ENCODE assay signal across 8 mouse cellular contexts in genomic region chr11:120030145-120030901, GRCm38 (mm10). TPM values are rescaled to one million over a fixed set of nuclear protein-coding genes. Genes with fewer than 3 reads are reported as not detected.
DNase-seq lines count a peak whose midpoint lies in the region; ATAC-seq and TF ChIP-seq lines count a peak whose summit lies in the region.

No protein-coding gene starts in this region.

- H3K36me3 ChIP-seq in forebrain, embryonic 10.5 days (replicated peaks): no peaks in the 10 kb centered on the region
- H3K36me3 ChIP-seq in forebrain, embryonic 15.5 days: no peaks in the 10 kb centered on the region
- H3K36me3 ChIP-seq in embryonic facial prominence, embryonic 11.5 days (replicated peaks; ENCODE audit: control insufficient read depth, insufficient read depth, low read depth, low read length): no peaks in the 10 kb centered on the region
- H3K36me3 ChIP-seq in hindbrain, postnatal 0 days (ENCODE audit: insufficient read depth, low read length): no peaks in the 10 kb centered on the region

- no peak overlapping the region for H3K4me2 ChIP-seq in forebrain, embryonic 15.5 days (replicated peaks)
- H3K4me2 ChIP-seq in embryonic facial prominence, embryonic 11.5 days (ENCODE audit: low read depth, low read length): no peak overlapping the region
- H3K4me2 ChIP-seq in hindbrain, postnatal 0 days (ENCODE audit: low read depth, low read length): no peak overlapping the region

- H3K27me3 ChIP-seq in forebrain, embryonic 10.5 days (ENCODE audit: poor library complexity, severe bottlenecking): no peaks in the 10 kb centered on the region
- no peaks in the 10 kb centered on the region for H3K27me3 ChIP-seq in forebrain, embryonic 15.5 days
- H3K27me3 ChIP-seq in embryonic facial prominence, embryonic 11.5 days (ENCODE audit: control insufficient read depth, insufficient read depth, low read length): no peaks in the 10 kb centered on the region
- H3K27me3 ChIP-seq in hindbrain, postnatal 0 days (ENCODE audit: insufficient read depth, low read length): no peaks in the 10 kb centered on the region

- H3K27ac ChIP-seq in forebrain, embryonic 10.5 days: peak overlapping the region; percentile 31; the same call in 1 of the 2 replicates
- no peak overlapping the region for H3K27ac ChIP-seq in forebrain, embryonic 15.5 days (replicated peaks)
- no peak overlapping the region for H3K27ac ChIP-seq in embryonic facial prominence, embryonic 11.5 days (replicated peaks; ENCODE audit: low read depth, low read length)
- no peak overlapping the region for H3K27ac ChIP-seq in hindbrain, postnatal 0 days
- no peak overlapping the region for H3K27ac ChIP-seq in olfactory bulb, adult 2 months (ENCODE audit: insufficient read depth, low read depth, low read length)

- ATAC-seq in forebrain, embryonic 15.5 days (replicated peaks): no peak; the same call in 1 of the 2 replicates
- ATAC-seq in embryonic facial prominence, embryonic 11.5 days (replicated peaks; ENCODE audit: insufficient number of reproducible peaks, low FRiP score, low TSS enrichment, low read depth): peak; percentile 45
- ATAC-seq in hindbrain, postnatal 0 days: peak; percentile 71

- peaks cover 60% of the 10 kb centered on the region for H3K4me1 ChIP-seq in forebrain, embryonic 10.5 days
- H3K4me1 ChIP-seq in forebrain, embryonic 15.5 days: peaks cover 6% of the 10 kb centered on the region; the same call in 1 of the 2 replicates
- no peaks in the 10 kb centered on the region for H3K4me1 ChIP-seq in embryonic facial prominence, embryonic 11.5 days (ENCODE audit: control insufficient read depth, insufficient read depth, low read length)
- peaks cover 7% of the 10 kb centered on the region for H3K4me1 ChIP-seq in hindbrain, postnatal 0 days (ENCODE audit: insufficient read depth, low read length)
- H3K4me1 ChIP-seq in lung, adult 2 months (ENCODE audit: control insufficient read depth, insufficient read depth, low read length): 0 out of 2 replicates have a peak, but pooled peaks cover 2% of the 10 kb centered on the region
- peaks cover 44% of the 10 kb centered on the region for H3K4me1 ChIP-seq in olfactory bulb, adult 2 months (ENCODE audit: control insufficient read depth, insufficient read depth, low read length)

- no peak overlapping the region for H3K4me3 ChIP-seq in forebrain, embryonic 10.5 days
- no peak overlapping the region for H3K4me3 ChIP-seq in forebrain, embryonic 15.5 days
- H3K4me3 ChIP-seq in embryonic facial prominence, embryonic 11.5 days (ENCODE audit: low read depth, low read length): no peak overlapping the region
- no peak overlapping the region for H3K4me3 ChIP-seq in hindbrain, postnatal 0 days (ENCODE audit: low read length)
- H3K4me3 ChIP-seq in lung, adult 2 months (replicated peaks; ENCODE audit: extremely low read depth, low read depth, low read length): no peak overlapping the region
- H3K4me3 ChIP-seq in olfactory bulb, adult 2 months (ENCODE audit: insufficient read depth, low read depth, low read length): no peak overlapping the region

- TF ChIP-seq CTCF in hindbrain, postnatal 0 days (IDR thresholded peaks at IDR 0.05; ENCODE audit: low read depth): peak; percentile 88
- TF ChIP-seq CTCF in lung, adult 2 months (IDR thresholded peaks at IDR 0.05; ENCODE audit: insufficient read depth, low read length): peak; percentile 80
- TF ChIP-seq CTCF in olfactory bulb, adult 2 months (IDR thresholded peaks at IDR 0.05; ENCODE audit: insufficient read depth, low read depth, low read length): peak; percentile 41; the same call in 1 of the 2 replicates

- no peak for TF ChIP-seq POLR2A in lung, adult 2 months (IDR thresholded peaks at IDR 0.05; ENCODE audit: borderline replicate concordance, extremely low read depth, low read depth, low read length)
- no peak for TF ChIP-seq POLR2A in olfactory bulb, adult 2 months (IDR thresholded peaks at IDR 0.05; ENCODE audit: insufficient read depth, low read depth, low read length)

- no peaks in the 10 kb centered on the region for H3K9me3 ChIP-seq in forebrain, embryonic 10.5 days
- no peaks in the 10 kb centered on the region for H3K9me3 ChIP-seq in forebrain, embryonic 15.5 days
- no peaks in the 10 kb centered on the region for H3K9me3 ChIP-seq in embryonic facial prominence, embryonic 11.5 days (replicated peaks; ENCODE audit: control insufficient read depth, low read length)
- no peaks in the 10 kb centered on the region for H3K9me3 ChIP-seq in hindbrain, postnatal 0 days (ENCODE audit: low read length)

- 43% methylated on average over 10 of the region's 10 CpGs for WGBS in forebrain, embryonic 10.5 days
- 37% methylated on average over 10 of the region's 10 CpGs for WGBS in forebrain, embryonic 15.5 days
- 34% methylated on average over 10 of the region's 10 CpGs for WGBS in embryonic facial prominence, embryonic 11.5 days
- WGBS in hindbrain, postnatal 0 days: 24% methylated on average over 10 of the region's 10 CpGs
- WGBS in lung, adult 2 months: 34% methylated on average over 10 of the region's 10 CpGs
- WGBS in olfactory bulb, adult 2 months: 30% methylated on average over 10 of the region's 10 CpGs

- DNase-seq in forebrain, embryonic 10.5 days (ENCODE audit: extremely low spot score, low spot score): peak; percentile 70
- peak; percentile 58 for DNase-seq in ZHBTc4 (ENCODE audit: low read depth, low spot score)
- DNase-seq in embryonic facial prominence, embryonic 11.5 days (ENCODE audit: low spot score): peak; percentile 72
- peak; percentile 86 for DNase-seq in hindbrain, postnatal 0 days (ENCODE audit: low spot score)
- DNase-seq in lung, adult 2 months: no peak
- no peak for DNase-seq in urinary bladder, postnatal 4 days (ENCODE audit: low spot score in 2 of 2)

- no peak overlapping the region for H3K9ac ChIP-seq in forebrain, embryonic 15.5 days (replicated peaks)
- H3K9ac ChIP-seq in embryonic facial prominence, embryonic 11.5 days (replicated peaks; ENCODE audit: low read length): no peak overlapping the region
- no peak overlapping the region for H3K9ac ChIP-seq in hindbrain, postnatal 0 days (replicated peaks; ENCODE audit: low read length)

RNA-seq across cellular contexts. Expression of gene Aatk, which starts 16.6 kb away (rescaled TPM):
- 1.5 and 1.8 TPM in 2 replicates for polyA plus RNA-seq in forebrain, embryonic 10.5 days (2016; fragmentation: Nextera tagmentation; extraction: Ambion mirVana)
- polyA plus RNA-seq in forebrain, embryonic 15.5 days (2015; fragmentation: Nextera tagmentation; extraction: Ambion mirVana): 21.9 and 22.5 TPM in 2 replicates
- polyA plus RNA-seq in embryonic facial prominence, embryonic 11.5 days (2014; fragmentation: Nextera tagmentation; extraction: Ambion mirVana): 1.1 and 1.2 TPM in 2 replicates
- 161 and 184 TPM in 2 replicates for total RNA-seq in hindbrain, postnatal 0 days (2014; rRNA removed)
- polyA plus RNA-seq in hindbrain, postnatal 0 days (2015; fragmentation: Nextera tagmentation; extraction: Ambion mirVana): 33.3 and 35.5 TPM in 2 replicates
- 28.9 and 38.7 TPM in 2 replicates for polyA plus RNA-seq in lung, adult 2 months (2012; rRNA removed)
- polyA plus RNA-seq in olfactory bulb, adult 2 months (2012; ENCODE audit: insufficient read depth, insufficient read length, low replicate concordance, missing spikeins): not detected in 2 replicates

RNA-seq across cellular contexts. Expression of gene Cep131, which starts 56.3 kb away (rescaled TPM):
- 41.4 and 42.5 TPM in 2 replicates for polyA plus RNA-seq in forebrain, embryonic 10.5 days (2016; fragmentation: Nextera tagmentation; extraction: Ambion mirVana)
- polyA plus RNA-seq in forebrain, embryonic 15.5 days (2015; fragmentation: Nextera tagmentation; extraction: Ambion mirVana): 34.6 and 35.0 TPM in 2 replicates
- 25.3 and 28.1 TPM in 2 replicates for polyA plus RNA-seq in embryonic facial prominence, embryonic 11.5 days (2014; fragmentation: Nextera tagmentation; extraction: Ambion mirVana)
- 18.5 and 18.7 TPM in 2 replicates for total RNA-seq in hindbrain, postnatal 0 days (2014; rRNA removed)
- polyA plus RNA-seq in hindbrain, postnatal 0 days (2015; fragmentation: Nextera tagmentation; extraction: Ambion mirVana): 23.3 and 26.4 TPM in 2 replicates
- 8.5 and 9.2 TPM in 2 replicates for polyA plus RNA-seq in lung, adult 2 months (2012; rRNA removed)
- not detected in 2 replicates for polyA plus RNA-seq in olfactory bulb, adult 2 months (2012; ENCODE audit: insufficient read depth, insufficient read length, low replicate concordance, missing spikeins)

Comparison
In these comparisons a context has a peak if more than half of its experiments do, and no peak if none do; other contexts are left out.
1. DNase-seq: peak in forebrain, embryonic 10.5 days (single experiment), ZHBTc4 (single experiment), embryonic facial prominence, embryonic 11.5 days (single experiment) and hindbrain, postnatal 0 days (single experiment); none in lung, adult 2 months (single experiment) and urinary bladder, postnatal 4 days (0 of 2).
2. Peak in every context shown above with its lines, with median percentiles within 50 percentile points of each other: CTCF ChIP-seq.